Mouse (Mus musculus) layer of hippocampus, adult 8-10 months (tissue): Measurements from ENCODE around the gene P4ha2. TPM values are rescaled to one million over a fixed set of nuclear protein-coding genes. Genes with fewer than 3 reads are reported as not detected.
A peak's percentile ranks its signal among the peaks of the same experiment; 100 is the strongest.

Experiments used
- DNase-seq, 2 experiments: peaks; one replicate each; pipeline ENCODE4 v3.0.0; 2022; ENCODE audit warnings: low spot score in 2 of 2
- total RNA-seq, 4 experiments: library from RNA; stranded (reverse); gene quantifications; 2 replicates each; pipeline ENCODE4 v1.2.4; 2022

The P4ha2 gene
- total RNA-seq, 4 experiments from 2014 or later = 24.3 to 30.8 (median 26.7) TPM

DNA sequence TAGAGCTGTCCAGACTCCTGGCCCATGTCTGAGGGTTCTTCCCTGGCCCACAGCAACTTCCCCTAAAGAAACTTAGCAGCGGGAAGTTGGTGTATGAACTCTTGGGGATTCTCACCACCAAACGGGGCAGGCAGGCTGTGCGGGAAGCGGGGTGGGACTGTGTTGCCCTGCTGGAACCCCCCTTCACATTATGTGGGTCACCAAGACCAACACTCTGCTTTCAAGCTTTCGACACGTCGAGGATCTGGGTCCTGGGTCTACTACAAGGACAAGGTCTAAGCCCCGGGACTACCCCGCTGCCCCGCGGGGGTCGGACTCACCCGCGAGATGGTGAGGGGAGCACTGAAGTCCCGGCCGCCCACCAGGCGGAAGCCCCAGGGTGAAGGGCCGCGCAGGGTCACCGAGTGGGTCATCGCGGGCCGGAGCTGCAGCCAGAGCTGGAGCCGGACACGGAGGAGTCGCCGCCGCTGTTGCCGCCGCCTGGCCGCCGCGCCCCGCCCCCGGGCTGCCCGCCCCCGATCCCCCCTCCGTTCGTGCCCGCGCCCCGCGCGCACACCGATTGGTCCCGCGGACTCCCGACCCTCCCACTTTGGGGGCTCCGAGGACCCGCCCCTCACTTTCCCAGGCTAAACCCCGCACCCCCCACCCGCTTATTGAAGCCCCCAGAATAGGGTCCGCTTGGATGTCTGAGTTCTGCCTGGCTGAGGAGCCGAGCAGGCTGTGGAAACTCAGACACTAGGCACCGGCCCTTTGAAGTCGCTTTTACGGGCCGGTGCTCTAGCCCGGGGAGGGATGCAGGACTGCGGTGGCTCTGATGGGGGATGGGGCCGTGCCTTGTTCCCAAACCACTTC lies 31.1 kb upstream of the P4ha2 start, which contains the start of gene Pdlim4:
Gene Pdlim4, minus strand, starts transcription at position 495 of the 852 bp plus-strand sequence.
- DNase-seq = no peak

DNA sequence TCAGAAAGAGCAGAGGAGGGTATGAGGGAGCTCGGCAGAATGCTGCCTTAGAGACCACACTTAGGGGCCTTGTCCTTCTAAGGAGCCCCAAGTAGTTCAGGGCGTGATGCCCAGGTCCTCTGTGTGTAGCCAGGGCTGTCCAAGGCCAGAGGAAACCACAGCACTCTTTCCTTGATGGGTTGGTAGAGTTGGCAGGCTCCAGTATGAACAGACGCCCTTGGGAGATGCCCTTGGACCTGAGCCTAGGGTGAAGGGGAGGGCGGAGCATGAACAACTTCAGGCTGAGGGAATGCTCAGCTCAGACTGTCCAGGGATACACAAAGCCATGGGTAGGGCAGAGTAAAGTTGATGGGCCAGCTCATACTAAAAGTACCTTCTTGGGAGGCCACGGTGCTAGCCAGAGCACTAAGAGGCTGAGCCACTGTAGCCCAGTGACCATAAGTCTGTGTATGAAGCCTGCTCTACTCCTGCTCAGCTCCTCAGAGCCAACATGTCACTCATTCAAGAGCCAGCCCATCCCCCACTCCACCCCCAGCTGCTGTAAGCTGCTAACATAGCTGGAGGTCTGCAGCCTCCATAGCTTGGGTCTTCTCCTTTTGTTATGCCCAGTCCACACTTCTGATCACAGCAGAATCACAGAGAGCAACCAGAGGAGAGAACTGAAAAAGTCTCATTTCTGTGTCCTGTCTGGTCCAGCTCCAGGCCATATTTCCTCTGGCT lies 28.0 kb upstream of the P4ha2 start:
- DNase-seq = no peak

DNA sequence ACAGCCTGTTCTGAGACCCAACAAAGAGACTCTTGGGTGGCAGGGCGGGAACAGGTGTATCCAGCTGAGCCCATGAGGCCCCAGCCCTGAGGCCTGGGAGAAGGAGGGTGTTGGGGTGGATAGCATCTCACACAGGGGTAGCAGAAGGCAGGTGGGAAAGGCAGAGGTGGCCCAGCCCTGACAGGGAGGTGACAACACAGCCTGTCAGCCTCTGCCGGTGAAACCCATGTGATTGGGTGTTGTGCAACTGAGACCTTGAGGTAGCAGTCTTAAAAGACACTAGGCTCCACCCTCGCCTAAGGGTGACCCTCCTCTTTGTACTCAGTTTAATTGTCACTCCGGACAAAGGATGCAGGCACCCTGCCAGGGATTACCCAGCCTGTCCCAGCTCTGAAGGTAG lies 26.6 kb upstream of the P4ha2 start:
- DNase-seq = no peak

DNA sequence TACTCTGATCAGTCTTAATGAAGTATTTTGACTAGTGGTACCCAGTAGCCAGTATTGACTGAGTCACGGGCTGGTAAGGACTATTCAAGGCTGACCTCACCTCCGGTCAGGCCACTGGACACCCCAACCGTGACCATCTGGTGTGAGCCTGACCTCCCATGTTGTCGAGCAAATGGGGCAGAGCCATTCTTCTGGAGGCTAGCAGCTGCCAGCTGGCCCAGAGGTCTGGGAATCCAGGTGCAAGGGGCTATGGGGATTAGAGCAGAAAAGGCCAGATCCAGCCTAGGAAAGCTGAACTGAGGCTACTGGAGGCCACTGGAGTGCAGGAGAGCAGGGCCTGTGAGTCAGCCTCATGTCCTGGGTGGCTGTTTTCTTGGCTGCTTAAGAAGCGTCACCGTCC lies 24.5 kb upstream of the P4ha2 start:
- DNase-seq = no peak

DNA sequence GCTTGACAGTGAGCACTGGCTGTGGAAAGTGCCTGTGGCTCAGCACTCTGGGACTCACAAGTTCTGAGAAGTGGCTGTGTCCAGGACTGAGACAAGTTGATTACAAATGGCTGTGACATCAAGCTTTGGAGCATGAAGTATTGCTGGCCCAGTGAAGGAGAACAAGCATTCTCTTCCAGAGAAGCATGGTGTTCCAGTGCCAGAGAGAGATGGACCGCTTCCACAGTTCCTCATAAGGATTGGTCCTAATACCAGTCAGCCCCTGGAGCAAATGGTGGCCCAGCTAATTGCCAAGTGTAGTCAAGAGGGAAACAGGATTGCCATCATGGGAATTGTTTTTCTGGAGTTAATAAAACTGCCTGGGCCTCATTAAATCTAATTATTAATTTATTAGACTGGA lies 23.8 kb upstream of the P4ha2 start:
- DNase-seq = no peak

DNA sequence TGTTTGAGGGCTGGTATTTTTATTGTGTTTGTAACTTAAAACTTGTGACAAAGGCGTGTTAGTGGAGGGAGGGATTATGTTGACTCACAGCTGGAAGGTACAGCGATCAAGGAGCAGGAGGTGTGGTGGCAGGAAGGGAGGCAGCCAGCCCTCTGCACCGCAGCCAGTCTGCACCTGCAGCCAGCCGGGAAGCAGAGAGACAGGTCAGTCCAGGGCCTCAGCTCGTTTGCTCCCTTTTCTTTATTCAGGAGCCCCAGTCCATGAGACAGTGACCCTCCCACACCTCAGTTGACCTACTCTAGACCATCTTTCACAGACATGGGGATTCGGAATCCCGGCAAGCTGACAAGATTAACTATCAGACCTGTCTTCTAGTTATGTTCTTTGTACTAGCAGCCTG lies 19.5 kb upstream of the P4ha2 start:
- no peak for DNase-seq

DNA sequence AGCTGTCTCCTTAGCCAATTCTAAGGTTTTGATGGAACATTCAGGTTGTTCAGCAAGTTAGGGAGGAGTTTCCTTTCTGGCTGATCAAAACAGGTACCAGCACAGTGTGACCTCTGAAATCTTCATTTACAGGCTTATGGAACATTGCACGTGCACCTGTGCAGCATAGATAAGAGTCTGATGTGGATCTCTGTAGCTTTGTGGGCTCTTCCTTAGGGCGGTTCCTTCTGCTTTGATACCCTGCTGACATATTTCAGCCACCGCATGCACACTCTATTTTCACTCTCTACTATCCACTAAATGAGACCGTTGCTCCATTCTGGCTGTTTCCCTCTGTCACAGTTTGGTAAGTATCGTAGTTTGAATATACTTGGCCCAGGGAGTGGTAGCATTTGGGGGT lies 17.2 kb upstream of the P4ha2 start:
- no peak for DNase-seq

DNA sequence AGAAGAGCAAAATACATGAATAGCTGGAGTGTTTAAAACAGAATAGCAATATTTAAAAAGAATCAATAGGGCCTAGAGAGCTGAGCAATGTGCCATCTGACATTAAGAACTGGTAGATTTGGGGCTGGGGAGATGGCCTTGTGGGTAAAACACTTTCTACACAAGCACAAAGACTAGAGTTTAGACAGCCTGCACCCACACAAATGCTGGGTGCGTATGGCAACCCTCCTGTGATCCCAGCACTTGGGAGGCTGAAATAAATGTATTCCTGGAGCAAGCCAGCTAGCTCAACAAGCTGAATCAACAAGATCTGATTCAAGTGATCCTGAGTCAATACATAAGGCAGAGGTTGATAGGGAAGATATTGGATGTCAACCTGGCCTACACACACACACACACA lies 14.9 kb upstream of the P4ha2 start:
- no peak for DNase-seq

DNA sequence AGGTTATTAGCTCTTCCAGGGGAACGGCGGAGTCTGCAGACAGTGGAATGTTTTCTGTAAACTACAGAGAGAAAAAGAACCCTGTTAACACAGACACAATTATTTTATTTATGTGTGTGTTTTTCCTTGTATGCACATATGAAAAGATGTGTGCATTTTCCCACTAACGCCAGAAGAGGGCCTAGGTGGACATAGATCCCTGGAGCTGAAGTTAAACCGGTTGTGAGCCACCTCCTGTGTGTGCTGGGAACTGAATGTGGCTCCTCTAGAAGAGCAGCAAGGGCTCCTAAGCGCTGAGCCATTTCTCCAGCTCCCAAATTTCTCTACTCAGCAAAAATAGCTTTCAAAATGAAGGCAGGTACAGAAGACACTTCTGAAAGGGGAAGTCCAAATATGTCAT lies 14.1 kb upstream of the P4ha2 start:
- DNase-seq = no peak

DNA sequence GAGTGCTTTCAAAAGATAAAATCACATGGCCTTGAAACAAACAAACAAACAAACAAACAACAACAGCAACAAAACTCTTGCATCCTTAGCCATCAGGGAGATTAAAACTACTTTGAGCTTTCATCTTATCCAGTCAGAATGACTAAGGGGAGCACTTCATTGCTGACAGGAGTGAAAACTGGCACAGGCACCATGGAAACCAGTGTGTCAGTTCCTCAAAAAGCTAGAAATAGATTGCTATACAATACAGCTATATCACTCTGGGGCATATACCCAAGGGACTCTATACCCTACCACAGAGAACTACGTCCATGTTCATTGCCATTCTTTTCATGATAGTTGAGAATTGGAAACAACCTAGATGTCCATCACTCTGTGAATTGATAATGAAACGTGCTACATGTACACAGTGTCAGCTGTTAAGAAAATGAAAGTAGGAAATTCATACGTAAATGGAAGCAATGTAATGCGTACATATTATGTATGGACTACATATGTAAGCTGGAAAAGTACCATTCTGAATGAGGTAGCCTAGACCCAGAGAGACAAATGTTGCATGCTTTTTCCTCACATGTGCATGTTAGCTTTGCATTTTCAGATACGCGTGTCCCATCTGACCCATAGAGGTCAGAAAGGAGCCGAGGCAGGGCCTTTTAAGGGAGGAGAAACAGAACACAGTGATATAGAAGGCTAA lies 11.5 kb upstream of the P4ha2 start:
- no peak for DNase-seq

DNA sequence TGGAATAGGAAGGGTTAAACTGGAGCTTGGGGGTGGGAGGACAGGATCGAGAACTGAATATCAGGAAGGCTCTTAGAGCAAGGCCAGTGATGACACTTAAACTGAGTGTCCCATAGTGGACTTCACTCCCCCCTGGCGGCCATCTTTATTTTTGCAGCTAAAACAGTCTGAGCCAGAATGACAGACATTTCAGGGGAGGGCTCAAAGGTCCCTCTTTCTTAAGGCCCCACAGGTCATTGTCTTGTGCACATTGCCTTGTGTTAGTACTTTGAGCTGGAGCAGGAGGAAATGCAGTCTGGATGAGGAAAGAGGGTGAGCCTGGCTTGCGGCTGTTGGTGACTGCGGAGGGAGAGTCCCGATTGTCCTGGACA lies 11.0 kb upstream of the P4ha2 start:
- DNase-seq = peak in 1 of 2 experiments; percentile 74

DNA sequence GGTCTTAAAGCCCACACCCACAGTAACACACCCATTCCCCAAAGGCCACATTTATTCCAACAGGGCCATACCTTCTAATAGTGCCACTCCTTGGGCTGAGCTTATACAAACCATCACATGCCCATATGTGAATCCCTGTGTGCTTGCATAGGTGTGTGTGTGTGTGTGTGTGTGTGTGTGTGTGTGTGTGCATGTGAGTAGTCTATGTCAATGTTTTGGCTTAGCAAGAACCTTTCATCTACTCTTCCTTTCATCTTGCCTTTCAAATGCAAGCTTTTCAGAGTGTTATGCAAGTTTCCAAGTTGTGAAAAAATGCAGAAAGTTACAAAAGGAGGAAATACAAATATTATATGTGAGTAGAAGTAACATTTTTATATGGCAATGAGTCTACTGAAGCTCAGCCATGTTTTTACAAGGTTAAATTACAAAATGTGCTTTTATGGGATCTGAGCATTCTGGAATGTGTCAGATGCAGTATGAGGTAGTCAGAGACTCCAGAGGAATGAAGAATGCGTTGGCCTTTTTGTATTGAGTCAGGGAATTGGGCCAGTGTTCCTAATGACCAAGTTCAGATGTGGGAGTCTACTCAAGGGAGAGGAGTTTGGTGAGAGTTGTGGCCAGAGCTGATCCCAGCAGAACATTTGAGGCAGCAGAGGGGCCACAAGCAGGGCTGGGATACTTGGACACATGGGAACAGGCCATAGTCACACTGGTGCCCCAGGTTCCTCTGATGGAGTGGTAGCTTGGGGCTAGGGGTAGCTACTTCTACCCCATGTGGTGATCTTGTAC lies 9.6 kb upstream of the P4ha2 start:
- no peak for DNase-seq

DNA sequence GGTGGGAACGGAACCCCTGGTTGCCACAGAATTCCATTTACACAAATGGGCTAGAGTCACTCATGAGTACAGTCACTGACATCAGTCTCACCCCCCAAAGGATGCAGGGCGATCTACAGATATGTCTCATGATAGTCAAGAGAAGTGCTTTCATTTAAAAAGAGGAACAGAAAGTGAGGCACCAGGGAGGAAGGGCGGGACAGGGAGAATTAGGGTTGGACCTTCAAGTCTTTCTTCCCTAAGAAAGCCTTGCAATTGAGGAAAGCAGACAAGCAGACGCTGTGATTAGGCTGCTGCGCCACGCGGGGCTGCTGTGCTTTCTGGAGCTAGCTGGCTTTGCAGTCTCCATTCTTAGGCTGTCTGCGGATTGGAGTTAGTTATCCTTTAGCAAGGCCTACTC lies 8.2 kb upstream of the P4ha2 start:
- no peak for DNase-seq

DNA sequence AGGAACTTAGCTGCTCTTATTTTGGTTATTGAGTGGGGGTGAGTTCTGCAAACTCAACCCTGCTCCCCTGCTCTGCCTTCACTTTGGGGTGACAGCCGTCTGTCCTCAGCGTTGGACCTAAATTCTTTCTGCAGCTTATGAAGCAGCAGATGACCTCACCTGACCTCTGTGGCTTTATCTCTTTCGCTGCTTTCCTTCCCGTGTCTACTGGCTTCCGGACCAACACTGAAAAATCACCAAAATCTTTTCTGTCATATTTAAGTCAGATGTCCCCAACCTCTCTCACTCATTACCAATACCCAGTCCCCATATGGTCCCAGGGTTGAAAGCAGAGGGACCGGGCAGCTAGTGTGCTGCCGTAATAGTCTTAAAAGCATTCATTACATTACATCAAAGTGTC lies 7.7 kb upstream of the P4ha2 start:
- DNase-seq = no peak

DNA sequence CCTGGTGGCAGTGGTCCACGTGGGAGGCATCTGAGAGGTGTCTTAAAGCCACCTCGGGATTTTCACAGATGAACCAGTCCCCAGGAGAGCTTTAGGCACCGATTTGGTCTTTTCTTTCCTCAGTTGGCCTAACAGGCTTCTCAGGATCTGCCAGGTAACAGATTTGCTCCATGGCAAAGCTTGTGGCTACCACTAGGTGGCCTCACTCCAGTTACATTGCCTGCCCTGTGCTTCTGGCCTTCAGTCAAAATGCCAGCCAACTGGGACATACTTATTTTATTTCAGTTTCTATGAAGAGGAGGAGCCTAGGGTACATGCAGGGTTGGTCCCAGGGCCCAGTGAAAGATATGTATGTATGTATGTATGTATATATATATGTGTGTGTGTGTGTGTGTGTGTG lies 6.9 kb upstream of the P4ha2 start:
- DNase-seq = no peak

DNA sequence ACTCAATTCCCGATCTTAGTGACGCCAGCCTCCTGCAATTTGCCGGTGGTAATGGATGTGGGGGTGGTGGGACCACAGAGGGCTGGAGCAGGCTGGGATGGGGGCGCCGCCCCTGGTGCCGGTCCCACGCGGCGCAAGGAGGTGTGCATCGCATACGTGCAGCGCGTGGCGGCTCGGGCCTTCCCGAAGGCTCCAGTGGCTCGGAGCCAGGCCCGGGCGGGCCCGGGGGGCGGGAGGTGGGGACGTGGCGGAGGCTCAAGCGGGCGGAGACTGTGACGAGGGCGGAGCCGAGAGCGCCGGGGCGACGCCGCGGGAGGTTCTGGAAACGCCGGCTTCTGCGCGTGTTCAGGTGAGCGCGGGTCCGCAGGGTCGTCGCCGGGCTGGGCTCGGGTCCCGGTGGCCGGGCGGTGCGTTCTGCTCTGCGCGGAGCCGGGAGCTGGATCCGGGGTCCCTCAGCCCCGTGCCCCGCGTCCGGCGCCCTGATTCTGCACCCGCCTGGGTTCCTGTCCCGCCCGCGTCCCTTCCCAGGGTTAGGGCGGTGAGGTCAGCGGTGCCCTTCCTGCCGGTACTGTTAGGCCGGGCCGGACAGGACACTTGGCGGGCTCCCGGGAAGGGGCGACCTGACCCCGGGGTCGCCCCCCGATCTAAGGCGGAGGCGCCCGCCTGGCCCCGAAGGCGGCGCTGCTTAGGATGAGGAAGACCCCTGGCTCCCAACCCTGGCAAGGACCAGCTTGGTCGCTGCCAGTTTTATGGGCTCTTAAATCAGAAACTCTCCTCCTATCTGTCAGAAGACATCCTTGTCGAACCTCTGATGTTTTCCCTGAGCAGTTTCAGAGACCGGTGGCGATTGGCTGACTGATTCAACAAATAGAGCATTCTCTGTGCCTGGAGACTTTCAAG lies 1.0 kb downstream of the P4ha2 start:
- peak in 1 of 2 experiments; percentile 42 for DNase-seq

DNA sequence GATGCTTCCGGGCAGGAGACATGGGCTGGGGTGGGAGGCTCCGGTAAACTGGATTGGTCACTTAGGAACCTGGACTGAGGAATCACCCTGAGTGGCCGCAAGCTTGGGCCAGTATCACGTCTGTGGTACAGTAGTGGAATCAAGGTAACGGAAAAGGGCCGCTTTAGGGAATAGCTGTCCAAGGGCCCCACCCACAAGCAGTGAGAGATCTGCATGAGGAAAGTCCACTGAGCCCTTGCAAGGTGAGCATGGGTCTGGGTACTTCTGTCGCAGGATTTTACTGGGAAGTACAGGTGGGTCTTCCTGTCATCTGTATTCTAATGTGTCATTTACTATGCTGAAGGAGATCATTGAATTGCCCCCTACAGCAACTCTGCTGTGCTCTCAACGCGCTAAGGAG lies 1.8 kb downstream of the P4ha2 start:
- DNase-seq = no peak

DNA sequence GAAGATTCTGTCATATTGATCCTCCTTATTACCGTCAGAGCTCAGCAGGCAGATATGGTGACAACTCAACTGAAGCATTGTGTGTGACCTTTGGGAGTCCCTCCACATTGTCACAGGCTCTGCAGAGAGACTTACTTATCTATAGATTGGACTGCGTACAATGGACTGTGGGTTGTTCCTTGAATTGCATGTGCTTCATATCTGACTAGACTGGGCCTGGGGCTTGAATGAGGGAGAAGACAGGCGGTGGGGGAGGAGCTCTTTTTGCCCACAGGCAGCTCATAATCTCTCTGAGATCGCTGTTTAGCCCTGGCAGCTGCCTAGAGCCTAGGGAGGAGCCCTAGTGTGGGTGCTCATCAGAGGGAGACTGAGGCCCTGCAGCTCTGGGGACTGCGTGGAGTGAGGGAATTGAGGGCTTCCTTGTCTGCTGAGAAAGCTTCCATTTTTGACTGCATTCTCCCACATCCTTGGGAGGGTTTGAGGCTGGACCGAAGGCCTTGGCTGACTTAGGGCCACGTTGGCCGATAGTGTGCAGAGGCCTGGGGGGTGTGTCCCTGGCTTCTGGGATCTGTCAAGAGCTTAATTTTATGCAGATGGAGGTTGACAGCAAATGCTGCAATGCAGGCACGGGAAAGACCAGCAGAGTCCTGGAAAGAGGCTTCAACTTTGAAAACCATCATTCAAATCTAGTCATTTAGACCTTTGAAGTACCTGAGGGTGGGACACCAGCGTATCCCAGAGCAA lies 3.0 kb downstream of the P4ha2 start:
- DNase-seq = no peak

DNA sequence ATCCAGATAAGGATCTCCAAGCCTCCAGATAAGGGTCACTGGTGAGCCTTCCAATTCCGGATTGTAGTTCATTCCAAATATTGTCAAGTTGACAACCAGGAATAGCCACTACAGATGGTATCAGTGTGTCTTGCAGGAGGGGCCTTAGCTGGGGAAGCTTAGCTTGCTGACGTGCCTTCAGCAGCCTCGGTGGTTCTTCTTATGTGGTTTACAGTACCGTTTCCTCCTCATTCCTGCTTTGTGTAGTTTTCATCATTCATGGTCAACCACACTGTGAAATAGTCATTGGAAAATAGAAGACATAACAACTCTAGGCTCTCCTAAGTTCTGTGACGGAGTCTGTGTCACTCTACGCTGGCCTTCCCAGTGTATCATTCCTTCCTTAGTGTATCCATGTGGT lies 5.1 kb downstream of the P4ha2 start:
- no peak for DNase-seq

DNA sequence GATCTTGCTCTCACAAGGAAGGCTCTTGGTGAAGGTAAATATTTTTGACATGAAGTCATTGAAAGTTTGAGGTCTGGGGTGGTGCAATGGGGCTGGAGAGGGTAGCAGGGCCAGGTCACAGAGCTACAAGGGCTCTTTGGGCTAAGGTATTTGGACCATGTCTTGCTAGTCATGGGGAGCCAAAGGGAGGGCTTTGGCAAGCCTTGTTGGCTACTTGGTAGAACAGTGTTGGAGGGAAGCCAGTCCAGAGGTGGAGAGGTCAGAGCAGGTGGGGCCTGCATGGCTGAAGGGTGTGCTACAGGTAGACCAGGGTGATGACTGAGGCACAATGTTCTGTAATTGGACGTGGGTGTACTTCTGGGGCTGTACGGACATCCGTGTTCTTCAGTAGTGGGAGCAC lies 6.8 kb downstream of the P4ha2 start:
- DNase-seq = no peak
